Mouse (Mus musculus): ENCODE results near the gene Sar1a. TPM values are rescaled to one million over a fixed set of nuclear protein-coding genes. Genes with fewer than 3 reads are reported as not detected.

Gene Sar1a
- polyA plus RNA-seq, 1 experiment from 2014 or later, result 204 TPM

- Histone ChIP-seq H3K9ac (ENCODE audit: low read depth, low read length) (no peak overlapping the region), H3K9me3 (ENCODE audit: control insufficient read depth, low read length) (no peaks in the 10 kb centered on the region), H3K4me2 (ENCODE audit: low read length) (no peak overlapping the region), H3K27me3 (replicated peaks; ENCODE audit: control insufficient read depth, insufficient read depth, low read length) (no peaks in the 10 kb centered on the region), H3K36me3 (ENCODE audit: control insufficient read depth, insufficient read depth, low read length) (peaks cover 48% of the 10 kb centered on the region), H3K4me1 (ENCODE audit: control insufficient read depth, insufficient read depth, low read depth, low read length) (no peaks in the 10 kb centered on the region), H3K4me3 (ENCODE audit: low read length) (no peak overlapping the region), H3K27ac (ENCODE audit: low read depth, low read length) (no peak overlapping the region)
- no peak for ATAC-seq
Observed at GRCm38 (mm10) chr10:61669896-61670295, 10.2 kb upstream of the Sar1a start.

GRCm38 (mm10) chr10:61670758-61671157, 9.3 kb upstream of the Sar1a start:
- Histone ChIP-seq H3K4me1 (ENCODE audit: control insufficient read depth, insufficient read depth, low read depth, low read length) (no peaks in the 10 kb centered on the region), H3K9ac (ENCODE audit: low read depth, low read length) (no peak overlapping the region), H3K36me3 (ENCODE audit: control insufficient read depth, insufficient read depth, low read length) (peaks cover 44% of the 10 kb centered on the region), H3K4me2 (ENCODE audit: low read length) (no peak overlapping the region), H3K4me3 (ENCODE audit: low read length) (no peak overlapping the region), H3K27ac (ENCODE audit: low read depth, low read length) (no peak overlapping the region), H3K27me3 (replicated peaks; ENCODE audit: control insufficient read depth, insufficient read depth, low read length) (no peaks in the 10 kb centered on the region), H3K9me3 (ENCODE audit: control insufficient read depth, low read length) (no peaks in the 10 kb centered on the region)
- no peak for ATAC-seq
- WGBS, result over 99% methylated on average over 3 of the region's 3 CpGs

- H3K9ac ChIP-seq (ENCODE audit: low read depth, low read length), result no peak overlapping the region
- H3K4me3 ChIP-seq (ENCODE audit: low read length), result no peak overlapping the region
- ATAC-seq, result no peak
- peaks cover 23% of the 10 kb centered on the region for H3K36me3 ChIP-seq (ENCODE audit: control insufficient read depth, insufficient read depth, low read length)
- no peak overlapping the region for H3K27ac ChIP-seq (ENCODE audit: low read depth, low read length)
- H3K4me1 ChIP-seq (ENCODE audit: control insufficient read depth, insufficient read depth, low read depth, low read length), result peaks cover 4% of the 10 kb centered on the region
- no peaks in the 10 kb centered on the region for H3K27me3 ChIP-seq (replicated peaks; ENCODE audit: control insufficient read depth, insufficient read depth, low read length)
- WGBS, result 74% methylated on average over 3 of the region's 3 CpGs
- H3K9me3 ChIP-seq (ENCODE audit: control insufficient read depth, low read length), result no peaks in the 10 kb centered on the region
- H3K4me2 ChIP-seq (ENCODE audit: low read length), result no peak overlapping the region
Observed at GRCm38 (mm10) chr10:61675935-61676334, 4.2 kb upstream of the Sar1a start.

- Histone ChIP-seq H3K9ac (ENCODE audit: low read depth, low read length) (peak overlapping the region; percentile 68), H3K4me3 (ENCODE audit: low read length) (peak overlapping the region; percentile 93), H3K27me3 (replicated peaks; ENCODE audit: control insufficient read depth, insufficient read depth, low read length) (no peaks in the 10 kb centered on the region), H3K4me2 (ENCODE audit: low read length) (peak overlapping the region; percentile 63), H3K4me1 (ENCODE audit: control insufficient read depth, insufficient read depth, low read depth, low read length) (peaks cover 15% of the 10 kb centered on the region), H3K9me3 (ENCODE audit: control insufficient read depth, low read length) (no peaks in the 10 kb centered on the region), H3K27ac (ENCODE audit: low read depth, low read length) (peak overlapping the region; percentile 76), H3K36me3 (ENCODE audit: control insufficient read depth, insufficient read depth, low read length) (peaks cover 6% of the 10 kb centered on the region)
- WGBS, result 32% methylated on average over 9 of the region's 9 CpGs
- no peak; the same call in 1 of the 2 replicates for ATAC-seq
Observed at GRCm38 (mm10) chr10:61679545-61679944, 554 bp upstream of the Sar1a start.

- H3K27me3 ChIP-seq (replicated peaks; ENCODE audit: control insufficient read depth, insufficient read depth, low read length), result no peaks in the 10 kb centered on the region
- 94% methylated on average over 8 of the region's 8 CpGs for WGBS
- no peak overlapping the region for H3K27ac ChIP-seq (ENCODE audit: low read depth, low read length)
- peaks cover 53% of the 10 kb centered on the region for H3K36me3 ChIP-seq (ENCODE audit: control insufficient read depth, insufficient read depth, low read length)
- H3K9ac ChIP-seq (ENCODE audit: low read depth, low read length), result no peak overlapping the region
- H3K4me3 ChIP-seq (ENCODE audit: low read length), result no peak overlapping the region
- H3K9me3 ChIP-seq (ENCODE audit: control insufficient read depth, low read length), result no peaks in the 10 kb centered on the region
- ATAC-seq, result no peak
- H3K4me2 ChIP-seq (ENCODE audit: low read length), result no peak overlapping the region
- H3K4me1 ChIP-seq (ENCODE audit: control insufficient read depth, insufficient read depth, low read depth, low read length), result no peaks in the 10 kb centered on the region
Observed at GRCm38 (mm10) chr10:61689405-61689804, 9.3 kb downstream of the Sar1a start.

GRCm38 (mm10) chr10:61693563-61693962, 13.5 kb downstream of the Sar1a start:
- Histone ChIP-seq H3K9ac (ENCODE audit: low read depth, low read length) (no peak overlapping the region), H3K4me3 (ENCODE audit: low read length) (no peak overlapping the region), H3K9me3 (ENCODE audit: control insufficient read depth, low read length) (no peaks in the 10 kb centered on the region), H3K27ac (ENCODE audit: low read depth, low read length) (no peak overlapping the region), H3K4me1 (ENCODE audit: control insufficient read depth, insufficient read depth, low read depth, low read length) (peaks cover 17% of the 10 kb centered on the region), H3K27me3 (replicated peaks; ENCODE audit: control insufficient read depth, insufficient read depth, low read length) (no peaks in the 10 kb centered on the region), H3K36me3 (ENCODE audit: control insufficient read depth, insufficient read depth, low read length) (peaks cover 30% of the 10 kb centered on the region), H3K4me2 (ENCODE audit: low read length) (no peak overlapping the region)
- 71% methylated on average over 4 of the region's 4 CpGs for WGBS
- ATAC-seq, result no peak

- H3K4me1 ChIP-seq (ENCODE audit: control insufficient read depth, insufficient read depth, low read depth, low read length), result peaks cover 17% of the 10 kb centered on the region
- peak; percentile 97 for ATAC-seq
Observed at GRCm38 (mm10) chr10:61694870-61695670, 15.0 kb downstream of the Sar1a start, which contains the start of gene Tysnd1. Gene Tysnd1, plus strand, starts transcription at chr10:61695514.

GRCm38 (mm10) chr10:61695703-61696559, 15.8 kb downstream of the Sar1a start:
- Histone ChIP-seq H3K9me3 (ENCODE audit: control insufficient read depth, low read length) (no peaks in the 10 kb centered on the region), H3K4me2 (ENCODE audit: low read length) (peak overlapping the region; percentile 100), H3K4me3 (ENCODE audit: low read length) (peak overlapping the region; percentile 91), H3K9ac (ENCODE audit: low read depth, low read length) (peak overlapping the region; percentile 79), H3K36me3 (ENCODE audit: control insufficient read depth, insufficient read depth, low read length) (peaks cover 19% of the 10 kb centered on the region), H3K27ac (ENCODE audit: low read depth, low read length) (peak overlapping the region; percentile 60; the same call in 1 of the 2 replicates), H3K27me3 (replicated peaks; ENCODE audit: control insufficient read depth, insufficient read depth, low read length) (no peaks in the 10 kb centered on the region), H3K4me1 (ENCODE audit: control insufficient read depth, insufficient read depth, low read depth, low read length) (peaks cover 17% of the 10 kb centered on the region)
- no peak; the same call in 1 of the 2 replicates for ATAC-seq
- under 1% methylated on average over 77 of the region's 111 CpGs for WGBS

More at GRCm38 (mm10) chr10:61694870-61695670, 15.0 kb downstream of the Sar1a start, which contains the start of gene Tysnd1:
- Histone ChIP-seq H3K4me2 (ENCODE audit: low read length) (peak within 1 kb of the TSS; percentile 100), H3K27ac (ENCODE audit: low read depth, low read length) (peak within 1 kb of the TSS; percentile 69), H3K27me3 (replicated peaks; ENCODE audit: control insufficient read depth, insufficient read depth, low read length) (no peaks in the 10 kb centered on the region), H3K9ac (ENCODE audit: low read depth, low read length) (peak within 1 kb of the TSS; percentile 79), H3K4me3 (ENCODE audit: low read length) (peak within 1 kb of the TSS; percentile 91), H3K36me3 (ENCODE audit: control insufficient read depth, insufficient read depth, low read length) (peaks cover 27% of the 10 kb centered on the region), H3K9me3 (ENCODE audit: control insufficient read depth, low read length) (no peaks in the 10 kb centered on the region)
- under 1% methylated on average over 42 of the region's 42 CpGs for WGBS

GRCm38 (mm10) chr10:61696560-61696823, 16.4 kb downstream of the Sar1a start:
- Histone ChIP-seq H3K4me3 (ENCODE audit: low read length) (peak overlapping the region; percentile 91), H3K4me1 (ENCODE audit: control insufficient read depth, insufficient read depth, low read depth, low read length) (peaks cover 17% of the 10 kb centered on the region), H3K9ac (ENCODE audit: low read depth, low read length) (peak overlapping the region; percentile 79), H3K36me3 (ENCODE audit: control insufficient read depth, insufficient read depth, low read length) (peaks cover 13% of the 10 kb centered on the region), H3K27ac (ENCODE audit: low read depth, low read length) (no peak overlapping the region), H3K27me3 (replicated peaks; ENCODE audit: control insufficient read depth, insufficient read depth, low read length) (no peaks in the 10 kb centered on the region), H3K4me2 (ENCODE audit: low read length) (peak overlapping the region; percentile 100), H3K9me3 (ENCODE audit: control insufficient read depth, low read length) (no peaks in the 10 kb centered on the region)
- 32% methylated on average over 5 of the region's 19 CpGs for WGBS
- ATAC-seq, result no peak
